Mouse (Mus musculus): Measurements from ENCODE around the gene Slc35a1. TPM values are rescaled to one million over a fixed set of nuclear protein-coding genes. Genes with fewer than 3 reads are reported as not detected.

The Slc35a1 gene
- polyA plus RNA-seq, 1 experiment, result 20.4 TPM

- H3K36me3 ChIP-seq (ENCODE audit: control insufficient read depth, insufficient read depth, low read length, poor library complexity, severe bottlenecking), result peaks cover 8% of the 10 kb centered on the region; the same call in 1 of the 2 replicates
- no peaks in the 10 kb centered on the region for H3K9me3 ChIP-seq (replicated peaks; ENCODE audit: control insufficient read depth, insufficient read depth, low read length, poor library complexity, severe bottlenecking)
- H3K27ac ChIP-seq (ENCODE audit: insufficient read depth, low read length), result no peak overlapping the region
- TF ChIP-seq POLR2A (IDR thresholded peaks at IDR 0.05; ENCODE audit: insufficient read depth, low read length), result no peak
- TF ChIP-seq EP300 (IDR thresholded peaks at IDR 0.05; ENCODE audit: insufficient read depth, low read depth, low read length), result no peak
- no peak for TF ChIP-seq CTCF (IDR thresholded peaks at IDR 0.05; ENCODE audit: low read depth, low read length)
- no peak overlapping the region for H3K4me3 ChIP-seq (ENCODE audit: low read depth, low read length)
- no peak overlapping the region for H3K9ac ChIP-seq (ENCODE audit: low read depth, poor library complexity, severe bottlenecking)
- no peaks in the 10 kb centered on the region for H3K27me3 ChIP-seq (ENCODE audit: control insufficient read depth, insufficient read depth, low read length, poor library complexity, severe bottlenecking)
- no peaks in the 10 kb centered on the region for H3K4me1 ChIP-seq (ENCODE audit: control insufficient read depth, insufficient read depth, low read length)
Observed at GRCm38 (mm10) chr4:34644779-34645178, 42.5 kb downstream of the Slc35a1 start.

- no peaks in the 10 kb centered on the region for H3K4me1 ChIP-seq (ENCODE audit: control insufficient read depth, insufficient read depth, low read length)
- no peak for TF ChIP-seq EP300 (IDR thresholded peaks at IDR 0.05; ENCODE audit: insufficient read depth, low read depth, low read length)
- TF ChIP-seq POLR2A (IDR thresholded peaks at IDR 0.05; ENCODE audit: insufficient read depth, low read length), result no peak
- no peak for TF ChIP-seq CTCF (IDR thresholded peaks at IDR 0.05; ENCODE audit: low read depth, low read length)
- no peaks in the 10 kb centered on the region for H3K27me3 ChIP-seq (ENCODE audit: control insufficient read depth, insufficient read depth, low read length, poor library complexity, severe bottlenecking)
- 0 out of 2 replicates have a peak, but pooled peaks cover 5% of the 10 kb centered on the region for H3K36me3 ChIP-seq (ENCODE audit: control insufficient read depth, insufficient read depth, low read length, poor library complexity, severe bottlenecking)
- no peaks in the 10 kb centered on the region for H3K9me3 ChIP-seq (replicated peaks; ENCODE audit: control insufficient read depth, insufficient read depth, low read length, poor library complexity, severe bottlenecking)
- no peak overlapping the region for H3K9ac ChIP-seq (ENCODE audit: low read depth, poor library complexity, severe bottlenecking)
- H3K27ac ChIP-seq (ENCODE audit: insufficient read depth, low read length), result no peak overlapping the region
- no peak overlapping the region for H3K4me3 ChIP-seq (ENCODE audit: low read depth, low read length)
Observed at GRCm38 (mm10) chr4:34640731-34641130, 46.5 kb downstream of the Slc35a1 start.

GRCm38 (mm10) chr4:34639745-34640364 lies 47.4 kb downstream of the Slc35a1 start:
- Histone ChIP-seq H3K4me3 (ENCODE audit: low read depth, low read length) (no peak overlapping the region), H3K36me3 (ENCODE audit: control insufficient read depth, insufficient read depth, low read length, poor library complexity, severe bottlenecking) (0 out of 2 replicates have a peak, but pooled peaks cover 5% of the 10 kb centered on the region), H3K27me3 (ENCODE audit: control insufficient read depth, insufficient read depth, low read length, poor library complexity, severe bottlenecking) (no peaks in the 10 kb centered on the region), H3K4me1 (ENCODE audit: control insufficient read depth, insufficient read depth, low read length) (no peaks in the 10 kb centered on the region), H3K27ac (ENCODE audit: insufficient read depth, low read length) (no peak overlapping the region), H3K9ac (ENCODE audit: low read depth, poor library complexity, severe bottlenecking) (no peak overlapping the region), H3K9me3 (replicated peaks; ENCODE audit: control insufficient read depth, insufficient read depth, low read length, poor library complexity, severe bottlenecking) (no peaks in the 10 kb centered on the region)
- TF ChIP-seq CTCF (IDR thresholded peaks at IDR 0.05; ENCODE audit: low read depth, low read length), result no peak
- no peak for TF ChIP-seq EP300 (IDR thresholded peaks at IDR 0.05; ENCODE audit: insufficient read depth, low read depth, low read length)
- no peak for TF ChIP-seq POLR2A (IDR thresholded peaks at IDR 0.05; ENCODE audit: insufficient read depth, low read length)

GRCm38 (mm10) chr4:34637851-34638250 lies 49.4 kb downstream of the Slc35a1 start:
- H3K4me3 ChIP-seq (ENCODE audit: low read depth, low read length), result no peak overlapping the region
- no peak overlapping the region for H3K9ac ChIP-seq (ENCODE audit: low read depth, poor library complexity, severe bottlenecking)
- peaks cover 7% of the 10 kb centered on the region; the same call in 1 of the 2 replicates for H3K36me3 ChIP-seq (ENCODE audit: control insufficient read depth, insufficient read depth, low read length, poor library complexity, severe bottlenecking)
- no peak for TF ChIP-seq EP300 (IDR thresholded peaks at IDR 0.05; ENCODE audit: insufficient read depth, low read depth, low read length)
- TF ChIP-seq POLR2A (IDR thresholded peaks at IDR 0.05; ENCODE audit: insufficient read depth, low read length), result no peak
- no peak for TF ChIP-seq CTCF (IDR thresholded peaks at IDR 0.05; ENCODE audit: low read depth, low read length)
- no peaks in the 10 kb centered on the region for H3K9me3 ChIP-seq (replicated peaks; ENCODE audit: control insufficient read depth, insufficient read depth, low read length, poor library complexity, severe bottlenecking)
- no peaks in the 10 kb centered on the region for H3K27me3 ChIP-seq (ENCODE audit: control insufficient read depth, insufficient read depth, low read length, poor library complexity, severe bottlenecking)
- no peak overlapping the region for H3K27ac ChIP-seq (ENCODE audit: insufficient read depth, low read length)
- no peaks in the 10 kb centered on the region for H3K4me1 ChIP-seq (ENCODE audit: control insufficient read depth, insufficient read depth, low read length)

GRCm38 (mm10) chr4:34637386-34637785 lies 49.9 kb downstream of the Slc35a1 start:
- TF ChIP-seq POLR2A (IDR thresholded peaks at IDR 0.05; ENCODE audit: insufficient read depth, low read length), result no peak
- TF ChIP-seq CTCF (IDR thresholded peaks at IDR 0.05; ENCODE audit: low read depth, low read length), result no peak
- TF ChIP-seq EP300 (IDR thresholded peaks at IDR 0.05; ENCODE audit: insufficient read depth, low read depth, low read length), result no peak

GRCm38 (mm10) chr4:34636036-34636435 lies 51.2 kb downstream of the Slc35a1 start:
- H3K36me3 ChIP-seq (ENCODE audit: control insufficient read depth, insufficient read depth, low read length, poor library complexity, severe bottlenecking), result peaks cover 3% of the 10 kb centered on the region; the same call in 1 of the 2 replicates
- H3K27me3 ChIP-seq (ENCODE audit: control insufficient read depth, insufficient read depth, low read length, poor library complexity, severe bottlenecking), result no peaks in the 10 kb centered on the region
- TF ChIP-seq CTCF (IDR thresholded peaks at IDR 0.05; ENCODE audit: low read depth, low read length), result no peak
- no peak for TF ChIP-seq EP300 (IDR thresholded peaks at IDR 0.05; ENCODE audit: insufficient read depth, low read depth, low read length)
- no peak for TF ChIP-seq POLR2A (IDR thresholded peaks at IDR 0.05; ENCODE audit: insufficient read depth, low read length)
- H3K4me1 ChIP-seq (ENCODE audit: control insufficient read depth, insufficient read depth, low read length), result no peaks in the 10 kb centered on the region
- no peak overlapping the region for H3K4me3 ChIP-seq (ENCODE audit: low read depth, low read length)
- no peak overlapping the region for H3K9ac ChIP-seq (ENCODE audit: low read depth, poor library complexity, severe bottlenecking)
- H3K27ac ChIP-seq (ENCODE audit: insufficient read depth, low read length), result no peak overlapping the region
- no peaks in the 10 kb centered on the region for H3K9me3 ChIP-seq (replicated peaks; ENCODE audit: control insufficient read depth, insufficient read depth, low read length, poor library complexity, severe bottlenecking)

More at GRCm38 (mm10) chr4:34637386-34637785, 49.9 kb downstream of the Slc35a1 start:
- no peaks in the 10 kb centered on the region for H3K9me3 ChIP-seq (replicated peaks; ENCODE audit: control insufficient read depth, insufficient read depth, low read length, poor library complexity, severe bottlenecking)
- H3K4me3 ChIP-seq (ENCODE audit: low read depth, low read length), result no peak overlapping the region
- H3K27ac ChIP-seq (ENCODE audit: insufficient read depth, low read length), result no peak overlapping the region
- H3K27me3 ChIP-seq (ENCODE audit: control insufficient read depth, insufficient read depth, low read length, poor library complexity, severe bottlenecking), result no peaks in the 10 kb centered on the region
- peaks cover 5% of the 10 kb centered on the region; the same call in 1 of the 2 replicates for H3K36me3 ChIP-seq (ENCODE audit: control insufficient read depth, insufficient read depth, low read length, poor library complexity, severe bottlenecking)
- no peak overlapping the region for H3K9ac ChIP-seq (ENCODE audit: low read depth, poor library complexity, severe bottlenecking)
- H3K4me1 ChIP-seq (ENCODE audit: control insufficient read depth, insufficient read depth, low read length), result no peaks in the 10 kb centered on the region

Measured in ES-Bruce4 (cell line).